Mouse (Mus musculus) liver, embryonic 16.5 days (tissue): ENCODE measurements around the gene Trank1. TPM values are rescaled to one million over a fixed set of nuclear protein-coding genes. Genes with fewer than 3 reads are reported as not detected.

Experiments
- ATAC-seq: fragments of 200-750 bp; cut with Nextera tagmentation; 2 replicates; pipeline ENCODE4 v1.8.0; 2017; ENCODE audit warnings: low read depth, mild to moderate bottlenecking, moderate number of reproducible peaks, moderate library complexity
- H3K27ac ChIP-seq: fragments of 300-500 bp; sonication (generic); 2 replicates; pipeline ENCODE4 v1.5.1; 2014; ENCODE audit warnings: mild to moderate bottlenecking, low read length
- H3K27me3 ChIP-seq: fragments of 300-500 bp; sonication (generic); 2 replicates; pipeline ENCODE4 v1.6.1; 2014; ENCODE audit warnings: low read depth, low read length, mixed read lengths; ENCODE audit not compliant: control insufficient read depth, insufficient read depth
- H3K36me3 ChIP-seq: fragments of 300-500 bp; sonication (generic); 2 replicates; pipeline ENCODE4 v1.6.1; 2014; ENCODE audit warnings: mild to moderate bottlenecking; ENCODE audit not compliant: control insufficient read depth, insufficient read depth
- H3K4me1 ChIP-seq: fragments of 300-500 bp; sonication (generic); 2 replicates; pipeline ENCODE4 v1.6.1; 2014; ENCODE audit warnings: low read depth, low read length, mixed read lengths; ENCODE audit not compliant: control insufficient read depth
- H3K4me2 ChIP-seq: fragments of 300-500 bp; sonication (generic); 2 replicates; pipeline ENCODE4 v1.6.1; 2014; ENCODE audit warnings: low read depth, low read length, mixed read lengths
- H3K4me3 ChIP-seq: fragments of 300-500 bp; sonication (generic); 2 replicates; pipeline ENCODE4 v1.5.1; 2014; ENCODE audit warnings: low read depth, mild to moderate bottlenecking, low read length
- H3K9ac ChIP-seq: fragments of 300-500 bp; sonication (generic); 2 replicates; pipeline ENCODE4 v1.6.1; 2014; ENCODE audit warnings: low read depth, low read length
- H3K9me3 ChIP-seq: fragments of 300-500 bp; sonication (generic); replicated peaks from 2 replicates; pipeline ENCODE4 v1.6.1; 2016; ENCODE audit warnings: low read length; ENCODE audit not compliant: control insufficient read depth
- WGBS: fragments of 180-500 bp; shearing (Covaris S2); extraction: QIAGEN DNeasy Blood & Tissue Kit; methylation state at CpG from one replicate; pipeline ENCODE4 v1.1.7; 2014; ENCODE audit not compliant: insufficient replicate concordance; 5-methylcytosine and 5-hydroxymethylcytosine counted together
- polyA plus RNA-seq: library from polyadenylated mRNA; unstranded; fragments of >200 nt; fragmentation: Nextera tagmentation; extraction: Ambion mirVana; gene quantifications from 2 replicates; pipeline ENCODE4 v1.2.1, GENCODE M21; 2015

The Trank1 gene
- polyA plus RNA-seq, 1 experiment from 2014 or later = 0.02 TPM

GRCm38 (mm10) chr9:111351641-111352040, 40.1 kb downstream of the Trank1 start:
- H3K4me1 ChIP-seq = no peaks in the 10 kb centered on the region
- H3K36me3 ChIP-seq = no peaks in the 10 kb centered on the region
- H3K27me3 ChIP-seq = no peaks in the 10 kb centered on the region
- WGBS = 31% methylated on average over 1 of the region's 1 CpGs
- no peak overlapping the region for H3K4me3 ChIP-seq
- H3K27ac ChIP-seq = no peak overlapping the region
- no peak overlapping the region for H3K9ac ChIP-seq
- no peak overlapping the region for H3K4me2 ChIP-seq
- H3K9me3 ChIP-seq = no peaks in the 10 kb centered on the region
- ATAC-seq = no peak

DNA sequence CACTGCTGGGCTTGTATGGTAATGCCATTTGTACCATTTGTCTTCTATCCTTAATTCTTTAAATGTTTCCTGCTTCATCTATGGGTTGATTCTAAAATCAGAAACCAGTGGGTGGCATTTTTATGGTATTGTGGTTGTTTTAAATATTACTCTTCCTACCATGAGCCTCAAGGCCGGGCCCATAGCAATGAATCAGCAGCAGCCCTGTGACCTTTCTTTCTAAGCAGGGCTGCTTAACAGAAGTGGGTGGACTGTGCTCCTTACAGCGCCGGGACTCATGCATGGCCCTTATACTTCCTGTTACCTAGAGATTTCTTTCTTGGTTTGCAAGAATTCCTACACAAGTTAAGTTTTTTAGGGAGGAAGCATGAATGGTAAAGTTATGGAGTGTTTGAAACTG, 41.1 kb downstream of the Trank1 start:
- H3K27ac ChIP-seq = no peak overlapping the region
- ATAC-seq = no peak
- WGBS = 50% methylated on average over 3 of the region's 3 CpGs
- no peaks in the 10 kb centered on the region for H3K36me3 ChIP-seq
- no peaks in the 10 kb centered on the region for H3K27me3 ChIP-seq
- no peak overlapping the region for H3K9ac ChIP-seq
- H3K4me2 ChIP-seq = no peak overlapping the region
- H3K9me3 ChIP-seq = no peaks in the 10 kb centered on the region
- no peak overlapping the region for H3K4me3 ChIP-seq
- no peaks in the 10 kb centered on the region for H3K4me1 ChIP-seq

DNA sequence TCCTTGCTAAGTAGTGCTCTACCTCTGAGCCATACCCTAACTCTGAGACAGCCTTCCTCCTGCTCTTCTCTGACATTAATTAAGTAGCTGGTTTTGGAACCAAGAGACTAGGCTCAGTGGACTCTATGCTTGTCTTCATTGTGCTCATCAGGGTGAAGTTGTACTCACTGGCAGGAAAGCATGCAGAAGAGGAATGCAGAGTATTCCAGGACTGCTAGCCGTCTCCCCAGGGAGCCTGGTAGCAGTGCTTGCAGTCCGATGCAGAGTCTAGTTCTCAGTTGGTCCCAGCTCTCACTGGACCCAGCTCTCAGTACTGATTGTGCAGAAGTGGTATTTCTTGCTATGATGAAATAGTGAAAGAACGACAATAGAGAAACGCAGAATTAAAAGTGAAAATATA, 43.5 kb downstream of the Trank1 start:
- no peak overlapping the region for H3K4me2 ChIP-seq
- H3K36me3 ChIP-seq = no peaks in the 10 kb centered on the region
- no peak overlapping the region for H3K9ac ChIP-seq
- no peaks in the 10 kb centered on the region for H3K9me3 ChIP-seq
- H3K27me3 ChIP-seq = no peaks in the 10 kb centered on the region
- H3K4me3 ChIP-seq = no peak overlapping the region
- no peaks in the 10 kb centered on the region for H3K4me1 ChIP-seq
- no peak for ATAC-seq
- no peak overlapping the region for H3K27ac ChIP-seq
- 55% methylated on average over 4 of the region's 4 CpGs for WGBS

- WGBS = 24% methylated on average over 3 of the region's 3 CpGs
- Histone ChIP-seq H3K4me2 (no peak overlapping the region), H3K27ac (no peak overlapping the region), H3K36me3 (no peaks in the 10 kb centered on the region), H3K27me3 (no peaks in the 10 kb centered on the region), H3K4me1 (no peaks in the 10 kb centered on the region), H3K9me3 (no peaks in the 10 kb centered on the region), H3K4me3 (no peak overlapping the region), H3K9ac (no peak overlapping the region)
- no peak for ATAC-seq
These were observed 44.8 kb downstream of the Trank1 start for GRCm38 (mm10) chr9:111356386-111356785.

- WGBS = 48% methylated on average over 7 of the region's 7 CpGs
These were observed 52.1 kb downstream of the Trank1 start for GRCm38 (mm10) chr9:111363656-111364055.

GRCm38 (mm10) chr9:111367713-111368112, 56.2 kb downstream of the Trank1 start:
- no peak overlapping the region for H3K9ac ChIP-seq
- H3K27ac ChIP-seq = no peak overlapping the region
- H3K4me2 ChIP-seq = no peak overlapping the region
- H3K9me3 ChIP-seq = no peaks in the 10 kb centered on the region
- H3K27me3 ChIP-seq = no peaks in the 10 kb centered on the region
- H3K4me1 ChIP-seq = no peaks in the 10 kb centered on the region
- no peak for ATAC-seq
- no peaks in the 10 kb centered on the region for H3K36me3 ChIP-seq
- no peak overlapping the region for H3K4me3 ChIP-seq
- 64% methylated on average over 2 of the region's 2 CpGs for WGBS

More at GRCm38 (mm10) chr9:111363656-111364055, 52.1 kb downstream of the Trank1 start:
- H3K27me3 ChIP-seq = no peaks in the 10 kb centered on the region
- no peaks in the 10 kb centered on the region for H3K9me3 ChIP-seq
- no peak overlapping the region for H3K4me3 ChIP-seq
- no peak overlapping the region for H3K4me2 ChIP-seq
- H3K9ac ChIP-seq = no peak overlapping the region
- no peaks in the 10 kb centered on the region for H3K4me1 ChIP-seq
- no peak for ATAC-seq
- no peak overlapping the region for H3K27ac ChIP-seq
- H3K36me3 ChIP-seq = no peaks in the 10 kb centered on the region

DNA sequence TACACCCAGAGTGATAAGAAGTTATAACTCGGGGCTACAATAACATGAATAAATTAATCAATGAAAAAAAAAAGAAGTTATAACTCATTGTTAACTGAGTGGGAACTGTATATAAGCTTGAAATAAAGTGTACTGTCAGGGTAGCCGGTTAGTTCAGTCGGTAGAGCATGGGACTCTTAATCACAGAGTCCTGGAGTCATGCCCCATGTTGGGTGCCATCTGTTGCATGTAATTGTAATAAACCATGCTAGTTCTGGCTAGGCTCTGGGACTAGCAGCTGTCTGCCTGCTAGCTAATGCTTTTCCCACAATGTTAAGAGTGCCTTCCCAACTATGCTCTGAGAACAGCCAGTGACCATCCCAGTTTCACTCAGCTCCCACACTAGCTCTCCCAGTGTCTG, 60.5 kb downstream of the Trank1 start:
- H3K9ac ChIP-seq = no peak overlapping the region
- no peak overlapping the region for H3K27ac ChIP-seq
- no peaks in the 10 kb centered on the region for H3K27me3 ChIP-seq
- no peaks in the 10 kb centered on the region for H3K4me1 ChIP-seq
- no peak overlapping the region for H3K4me2 ChIP-seq
- H3K9me3 ChIP-seq = no peaks in the 10 kb centered on the region
- no peaks in the 10 kb centered on the region for H3K36me3 ChIP-seq
- H3K4me3 ChIP-seq = no peak overlapping the region
- ATAC-seq = no peak
- 65% methylated on average over 3 of the region's 3 CpGs for WGBS

GRCm38 (mm10) chr9:111377868-111378267, 66.3 kb downstream of the Trank1 start:
- H3K27ac ChIP-seq = no peak overlapping the region
- H3K27me3 ChIP-seq = no peaks in the 10 kb centered on the region
- H3K4me1 ChIP-seq = no peaks in the 10 kb centered on the region
- H3K4me2 ChIP-seq = no peak overlapping the region
- no peaks in the 10 kb centered on the region for H3K9me3 ChIP-seq
- H3K9ac ChIP-seq = no peak overlapping the region
- WGBS = 68% methylated on average over 6 of the region's 6 CpGs
- ATAC-seq = no peak
- H3K36me3 ChIP-seq = no peaks in the 10 kb centered on the region
- no peak overlapping the region for H3K4me3 ChIP-seq

DNA sequence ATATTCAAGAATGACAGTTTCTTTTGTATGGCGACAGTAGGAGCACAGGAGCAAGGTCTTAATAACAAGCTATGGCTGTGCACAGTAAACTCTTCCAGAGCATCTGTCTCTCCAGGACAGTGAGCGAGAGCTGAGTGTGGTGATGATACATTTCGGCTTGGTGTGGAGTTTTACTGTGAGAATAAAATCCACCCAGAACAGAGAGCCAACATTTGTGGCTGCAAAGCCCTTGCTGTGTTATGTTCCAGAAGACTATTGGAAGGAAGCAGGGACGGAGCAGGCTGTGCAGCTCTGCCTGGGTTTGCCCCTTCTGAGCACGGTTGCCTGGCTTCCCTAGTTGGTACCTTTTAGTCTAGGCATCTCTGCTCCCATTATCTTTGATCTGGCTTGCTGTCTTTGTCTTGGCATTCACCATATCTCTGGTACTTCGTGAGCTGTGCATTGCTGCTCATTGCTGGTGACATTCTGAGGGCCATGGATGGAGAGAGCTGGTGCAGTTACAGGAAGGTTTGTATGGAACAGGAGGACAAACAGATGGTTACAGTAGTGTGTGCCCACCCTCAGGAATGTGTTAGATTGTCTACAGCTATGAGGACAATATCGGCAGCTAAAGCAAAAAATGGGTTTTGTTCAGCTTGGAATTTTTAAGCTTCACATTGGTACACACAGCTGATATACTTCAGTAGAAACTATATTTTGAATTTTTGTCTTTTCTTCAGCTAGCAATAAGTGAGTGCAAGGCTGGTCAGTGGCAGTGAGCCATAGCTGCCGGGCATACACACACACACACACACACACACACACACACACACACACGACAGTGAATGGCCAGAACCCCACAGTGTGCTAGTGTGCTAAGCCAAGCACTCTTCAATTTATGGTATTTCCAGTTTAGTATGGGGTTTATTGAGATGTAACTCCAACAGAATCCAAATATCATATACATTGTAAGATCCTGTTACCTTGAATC, 69.8 kb downstream of the Trank1 start:
- Histone ChIP-seq H3K9ac (no peak overlapping the region), H3K9me3 (no peaks in the 10 kb centered on the region), H3K4me3 (no peak overlapping the region), H3K36me3 (no peaks in the 10 kb centered on the region), H3K4me2 (no peak overlapping the region), H3K4me1 (no peaks in the 10 kb centered on the region), H3K27me3 (no peaks in the 10 kb centered on the region), H3K27ac (no peak overlapping the region)
- WGBS = 53% methylated on average over 9 of the region's 9 CpGs
- ATAC-seq = no peak
